Comparison of ENCODE assay signal across 28 mouse cellular contexts in the genomic region with DNA sequence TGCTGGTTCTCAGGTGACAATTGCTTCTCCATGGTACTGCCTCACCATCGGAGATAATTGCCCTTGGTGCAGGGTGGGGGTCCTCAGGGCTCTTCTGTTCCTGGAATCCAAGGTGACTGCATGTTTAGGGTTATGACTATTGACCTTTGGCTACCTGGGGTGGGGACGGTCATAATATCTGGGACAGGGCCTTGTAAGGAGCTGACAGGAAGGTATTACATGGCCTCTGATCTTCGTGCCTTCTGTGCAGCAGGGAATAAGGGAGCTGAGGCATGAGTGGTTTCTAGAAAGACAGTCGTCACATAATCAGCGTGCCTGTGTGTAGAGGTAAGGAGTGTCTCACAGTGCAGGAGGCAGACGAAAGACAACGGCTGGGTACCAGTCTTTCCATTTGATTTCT.
DNase-seq lines count a peak whose midpoint lies in the region; ATAC-seq and TF ChIP-seq lines count a peak whose summit lies in the region.
"Had no signal": no experiment of that assay in that cellular context is flagged by ENCODE, and none has a peak within 500 bp of the region (broad histone marks: within the 10 kb centered on the region; RNA-seq: fewer than 3 reads in every experiment).

No protein-coding gene starts in this region.

- WGBS in kidney, embryonic 14.5 days = 32% methylated on average over 7 of the region's 7 CpGs
- WGBS in embryonic facial prominence, embryonic 10.5 days = 58% methylated on average over 7 of the region's 7 CpGs
- 59% methylated on average over 7 of the region's 7 CpGs for WGBS in intestine, embryonic 14.5 days
- WGBS in intestine, postnatal 0 days = 41% methylated on average over 7 of the region's 7 CpGs

- peak; percentile 72; the same call in 1 of the 2 replicates for ATAC-seq in kidney, embryonic 14.5 days (ENCODE audit: low FRiP score, low TSS enrichment)
- 0 out of 2 replicates have a peak, but pooled peaks have one; percentile 43 for ATAC-seq in intestine, embryonic 14.5 days (replicated peaks; ENCODE audit: low FRiP score, low TSS enrichment, low read depth)
- peak; percentile 56 for ATAC-seq in intestine, postnatal 0 days
- ATAC-seq: forebrain, embryonic 15.5 days; hindbrain, embryonic 16.5 days had no signal

- H3K4me2 ChIP-seq in kidney, embryonic 14.5 days (replicated peaks; ENCODE audit: low read depth, low read length) = no peak overlapping the region
- H3K4me2 ChIP-seq in intestine, embryonic 14.5 days (ENCODE audit: low read length) = no peak overlapping the region
- no peak overlapping the region for H3K4me2 ChIP-seq in intestine, postnatal 0 days (replicated peaks; ENCODE audit: low read depth)
- H3K4me2 ChIP-seq: embryonic facial prominence, embryonic 13.5 days; forebrain, embryonic 12.5 days; forebrain, embryonic 15.5 days; heart, embryonic 12.5 days; heart, embryonic 15.5 days; hindbrain, embryonic 13.5 days had no signal

- no peaks in the 10 kb centered on the region for H3K9me3 ChIP-seq in kidney, embryonic 14.5 days (ENCODE audit: control insufficient read depth, low read length)
- H3K9me3 ChIP-seq in embryonic facial prominence, embryonic 10.5 days = no peaks in the 10 kb centered on the region
- H3K9me3 ChIP-seq in intestine, embryonic 14.5 days (ENCODE audit: control insufficient read depth, low read length) = no peaks in the 10 kb centered on the region
- H3K9me3 ChIP-seq in intestine, postnatal 0 days (ENCODE audit: control insufficient read depth) = no peaks in the 10 kb centered on the region
- H3K9me3 ChIP-seq: embryonic facial prominence, embryonic 13.5 days; forebrain, embryonic 12.5 days; forebrain, embryonic 15.5 days; heart, embryonic 12.5 days; heart, embryonic 15.5 days; hindbrain, embryonic 10.5 days; hindbrain, embryonic 13.5 days had no signal

- no peak for DNase-seq in kidney, adult 8-10 months
- no peak for DNase-seq in embryonic facial prominence, embryonic 10.5 days (ENCODE audit: low spot score)
- DNase-seq in intestine, embryonic 14.5 days (ENCODE audit: low spot score) = no peak
- DNase-seq in left cerebral cortex, postnatal 4 days = no peak
- no peak for DNase-seq in adrenal gland, postnatal 4 days (ENCODE audit: low spot score in 2 of 2)
- DNase-seq: adrenal gland, adult 2 months; adrenal gland, postnatal 14 days; B cell, adult 2 months; cerebellum, adult 11-12 months; cerebellum, adult 8-10 months; cerebellum, postnatal 10 days; gastrocnemius, postnatal 10 days; gastrocnemius, postnatal 36 days; heart, postnatal 10 days; heart, postnatal 36 days had no signal

- peaks cover 3% of the 10 kb centered on the region; the same call in 1 of the 2 replicates for H3K27me3 ChIP-seq in kidney, embryonic 14.5 days (ENCODE audit: control insufficient read depth, insufficient read depth, low read length)
- H3K27me3 ChIP-seq in embryonic facial prominence, embryonic 10.5 days (replicated peaks; ENCODE audit: low read depth, poor library complexity, severe bottlenecking) = no peaks in the 10 kb centered on the region
- H3K27me3 ChIP-seq in intestine, embryonic 14.5 days (replicated peaks; ENCODE audit: control insufficient read depth, insufficient read depth, low read length) = no peaks in the 10 kb centered on the region
- no peaks in the 10 kb centered on the region for H3K27me3 ChIP-seq in intestine, postnatal 0 days (replicated peaks; ENCODE audit: control insufficient read depth, insufficient read depth, low read length)
- H3K27me3 ChIP-seq: CH12.LX; embryonic facial prominence, embryonic 13.5 days; forebrain, embryonic 12.5 days; forebrain, embryonic 15.5 days; heart, embryonic 12.5 days; heart, embryonic 15.5 days; hindbrain, embryonic 13.5 days had no signal

- intact Hi-C loops in left cerebral cortex, postnatal 4 days (cut with DNase I) = no loop called here

- no peaks in the 10 kb centered on the region for H3K36me3 ChIP-seq in kidney, embryonic 14.5 days (ENCODE audit: control insufficient read depth, insufficient read depth, low read length)
- H3K36me3 ChIP-seq in embryonic facial prominence, embryonic 10.5 days (replicated peaks) = no peaks in the 10 kb centered on the region
- no peaks in the 10 kb centered on the region for H3K36me3 ChIP-seq in intestine, embryonic 14.5 days (ENCODE audit: control insufficient read depth, insufficient read depth, low read length)
- H3K36me3 ChIP-seq in intestine, postnatal 0 days (ENCODE audit: control insufficient read depth, insufficient read depth) = no peaks in the 10 kb centered on the region
- H3K36me3 ChIP-seq: embryonic facial prominence, embryonic 13.5 days; forebrain, embryonic 12.5 days; forebrain, embryonic 15.5 days; G1E; heart, embryonic 12.5 days; heart, embryonic 15.5 days; hindbrain, embryonic 10.5 days; hindbrain, embryonic 13.5 days had no signal

- no peak overlapping the region for H3K4me3 ChIP-seq in kidney, embryonic 14.5 days (ENCODE audit: low read length)
- no peak overlapping the region for H3K4me3 ChIP-seq in embryonic facial prominence, embryonic 10.5 days
- no peak overlapping the region for H3K4me3 ChIP-seq in intestine, embryonic 14.5 days (ENCODE audit: low read depth, low read length)
- no peak overlapping the region for H3K4me3 ChIP-seq in intestine, postnatal 0 days (ENCODE audit: low read depth, low read length)
- H3K4me3 ChIP-seq: embryonic facial prominence, embryonic 13.5 days; erythroblast, embryonic 14.5 days; forebrain, embryonic 12.5 days; forebrain, embryonic 15.5 days; heart, embryonic 12.5 days; heart, embryonic 15.5 days; hindbrain, embryonic 10.5 days; hindbrain, embryonic 13.5 days had no signal

- peaks cover 18% of the 10 kb centered on the region; the same call in 1 of the 2 replicates for H3K4me1 ChIP-seq in kidney, embryonic 14.5 days (ENCODE audit: control insufficient read depth, insufficient read depth, low read length)
- peaks cover 61% of the 10 kb centered on the region for H3K4me1 ChIP-seq in embryonic facial prominence, embryonic 10.5 days
- peaks cover 20% of the 10 kb centered on the region for H3K4me1 ChIP-seq in intestine, embryonic 14.5 days (replicated peaks; ENCODE audit: control insufficient read depth, insufficient read depth, low read length)
- 0 out of 2 replicates have a peak, but pooled peaks cover 3% of the 10 kb centered on the region for H3K4me1 ChIP-seq in intestine, postnatal 0 days (replicated peaks; ENCODE audit: control insufficient read depth, insufficient read depth, low read length)
- H3K4me1 ChIP-seq: forebrain, embryonic 12.5 days; forebrain, embryonic 15.5 days had no signal

- H3K9ac ChIP-seq in kidney, embryonic 14.5 days (ENCODE audit: low read depth, low read length) = no peak overlapping the region
- H3K9ac ChIP-seq in intestine, embryonic 14.5 days (ENCODE audit: low read length) = no peak overlapping the region
- H3K9ac ChIP-seq in intestine, postnatal 0 days (ENCODE audit: low read depth, low read length) = no peak overlapping the region
- H3K9ac ChIP-seq: embryonic facial prominence, embryonic 13.5 days; forebrain, embryonic 12.5 days; forebrain, embryonic 15.5 days; heart, embryonic 12.5 days; heart, embryonic 15.5 days; hindbrain, embryonic 13.5 days had no signal

- H3K27ac ChIP-seq in kidney, embryonic 14.5 days (ENCODE audit: low read depth, low read length) = no peak overlapping the region
- peak overlapping the region; percentile 51; the same call in 1 of the 2 replicates for H3K27ac ChIP-seq in embryonic facial prominence, embryonic 10.5 days (replicated peaks)
- H3K27ac ChIP-seq in intestine, embryonic 14.5 days (ENCODE audit: low read depth) = no peak overlapping the region
- H3K27ac ChIP-seq in intestine, postnatal 0 days (ENCODE audit: low read depth, low read length) = no peak overlapping the region
- H3K27ac ChIP-seq: embryonic facial prominence, embryonic 13.5 days; forebrain, embryonic 12.5 days; forebrain, embryonic 15.5 days; heart, embryonic 15.5 days; hindbrain, embryonic 10.5 days; hindbrain, embryonic 13.5 days had no signal

- TF ChIP-seq CTCF in intestine, postnatal 0 days (IDR thresholded peaks at IDR 0.05; ENCODE audit: low read depth) = no peak
